Mouse (Mus musculus) right cerebral cortex, postnatal 10 days (tissue): Measurements from ENCODE around the gene Baz2b.

ENCODE experiments used
- DNase-seq, 2 experiments: peaks; one replicate each; pipeline ENCODE4 v3.0.0; 2021; ENCODE audit warnings: low spot score in 2 of 2

Baz2b gene

GRCm38 (mm10) chr2:60003038-60003664 lies 206.5 kb downstream of the Baz2b start:
- no peak for DNase-seq

- DNase-seq: no peak
Measured at GRCm38 (mm10) chr2:60000268-60000667, 209.4 kb downstream of the Baz2b start.

- no peak for DNase-seq
Measured at GRCm38 (mm10) chr2:59997479-59998228, 212.0 kb downstream of the Baz2b start.

- no peak for DNase-seq
Measured at GRCm38 (mm10) chr2:59996911-59997310, 212.7 kb downstream of the Baz2b start.

- DNase-seq: no peak
Measured at GRCm38 (mm10) chr2:59993190-59993535, 216.5 kb downstream of the Baz2b start.

- no peak for DNase-seq
Measured at GRCm38 (mm10) chr2:59992488-59993189, 217.0 kb downstream of the Baz2b start.

- no peak for DNase-seq
Measured at GRCm38 (mm10) chr2:59991775-59992174, 217.9 kb downstream of the Baz2b start.

GRCm38 (mm10) chr2:59987521-59987920 lies 222.1 kb downstream of the Baz2b start:
- no peak for DNase-seq

GRCm38 (mm10) chr2:59979488-59980220 lies 230.0 kb downstream of the Baz2b start:
- peak in 1 of 2 experiments; percentile 14 for DNase-seq

- peak in 1 of 2 experiments; percentile 8 for DNase-seq
Measured at GRCm38 (mm10) chr2:59976680-59977079, 233.0 kb downstream of the Baz2b start.

- peak in 1 of 2 experiments; percentile 21 for DNase-seq
Measured at GRCm38 (mm10) chr2:59975772-59976171, 233.9 kb downstream of the Baz2b start.

- no peak for DNase-seq
Measured at GRCm38 (mm10) chr2:59973962-59974361, 235.7 kb downstream of the Baz2b start.

GRCm38 (mm10) chr2:59973104-59973641 lies 236.5 kb downstream of the Baz2b start:
- DNase-seq: no peak

GRCm38 (mm10) chr2:59970511-59970910 lies 239.1 kb downstream of the Baz2b start:
- DNase-seq: no peak

- no peak for DNase-seq
Measured at GRCm38 (mm10) chr2:59969099-59969498, 240.5 kb downstream of the Baz2b start.

GRCm38 (mm10) chr2:59968593-59968992 lies 241.0 kb downstream of the Baz2b start:
- no peak for DNase-seq

GRCm38 (mm10) chr2:59966454-59966853 lies 243.2 kb downstream of the Baz2b start:
- DNase-seq: peak in 1 of 2 experiments; percentile 37

- DNase-seq: no peak
Measured at GRCm38 (mm10) chr2:59963011-59963410, 246.6 kb downstream of the Baz2b start.

- no peak for DNase-seq
Measured at GRCm38 (mm10) chr2:59962579-59962978, 247.1 kb downstream of the Baz2b start.

GRCm38 (mm10) chr2:59960495-59960772 lies 249.2 kb downstream of the Baz2b start:
- DNase-seq: no peak

- no peak for DNase-seq
Measured at GRCm38 (mm10) chr2:59959668-59960494, 249.8 kb downstream of the Baz2b start.
